Mouse (Mus musculus) bone marrow, adult 2 months (tissue): Measurements from ENCODE around the gene Cspg4.

ENCODE experiments used
- CTCF ChIP-seq: fragments of 200-500 bp; IDR thresholded peaks from 2 replicates; pipeline ENCODE4 v1.5.1; 2011; ENCODE audit warnings: low read length, control low read depth; ENCODE audit not compliant: control insufficient read depth, insufficient read depth
- POLR2A ChIP-seq: fragments of 200-500 bp; IDR thresholded peaks from 2 replicates; pipeline ENCODE4 v1.6.1; 2011; ENCODE audit warnings: low read depth, mild to moderate bottlenecking, control low read depth, low read length, borderline replicate concordance; ENCODE audit not compliant: control insufficient read depth

DNA sequence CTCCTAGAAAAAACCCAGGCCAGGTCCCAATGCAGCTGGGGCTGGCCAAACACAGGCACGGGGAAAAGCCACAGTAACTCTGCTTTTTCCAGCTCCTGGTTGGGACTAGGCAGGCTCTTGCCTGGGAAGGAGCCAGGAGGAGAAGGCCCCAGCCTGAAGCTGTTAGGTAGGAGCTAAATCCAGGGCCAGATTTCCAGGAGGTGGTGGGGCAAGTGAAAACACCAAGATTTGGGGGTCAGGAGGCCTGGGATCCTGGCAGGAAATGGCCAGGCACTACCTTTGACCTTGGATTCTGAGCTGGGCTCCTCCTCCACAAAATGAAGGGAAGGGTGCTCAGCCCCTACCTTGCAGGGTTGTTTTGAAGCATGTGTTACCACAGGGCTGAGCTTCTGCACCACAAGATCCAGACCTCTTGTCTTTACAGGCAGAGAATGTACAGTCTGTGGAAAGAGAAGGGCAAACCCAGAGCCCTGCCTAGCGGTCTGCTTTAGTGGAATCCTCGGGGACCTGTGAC is 560 bp upstream of the Cspg4 start, which contains the start of gene Odf3l1:
- no peak for TF ChIP-seq CTCF
- TF ChIP-seq POLR2A = no peak
